Mouse (Mus musculus): ENCODE results near the gene Defb43. TPM values are rescaled to one million over a fixed set of nuclear protein-coding genes. Genes with fewer than 3 reads are reported as not detected.
A peak's percentile ranks its signal among the peaks of the same experiment; 100 is the strongest.

The Defb43 gene
- polyA plus RNA-seq, 1 experiment from 2014 or later = not detected

DNA sequence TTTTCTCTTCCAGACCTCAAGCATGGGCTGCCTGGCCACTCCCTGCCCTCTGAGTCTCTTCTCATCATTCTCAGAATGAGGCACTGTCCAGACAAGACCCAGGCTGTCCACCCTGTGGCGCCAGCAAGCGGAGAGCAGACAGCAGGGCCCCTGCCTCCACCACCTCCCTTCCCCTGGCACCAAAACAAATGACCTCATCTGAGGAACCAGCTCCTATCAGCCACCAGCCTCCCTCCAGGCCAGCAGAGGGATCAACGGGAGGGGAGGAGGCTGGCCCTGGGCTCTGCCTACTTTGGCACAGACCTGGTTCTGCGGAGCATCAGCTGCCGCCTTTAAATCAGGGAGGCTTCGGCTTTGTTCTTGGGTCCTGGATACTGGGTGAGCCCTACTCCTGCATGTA, 43.2 kb downstream of the Defb43 start:
- Histone ChIP-seq H3K9me3 (ENCODE audit: low read length) (no peaks in the 10 kb centered on the region), H3K36me3 (replicated peaks; ENCODE audit: insufficient read depth, low read length) (no peaks in the 10 kb centered on the region), H3K27ac (ENCODE audit: low read depth) (no peak overlapping the region), H3K4me3 (ENCODE audit: low read depth, low read length) (no peak overlapping the region), H3K4me2 (ENCODE audit: low read depth, low read length) (no peak overlapping the region), H3K4me1 (ENCODE audit: insufficient read depth) (no peaks in the 10 kb centered on the region), H3K27me3 (ENCODE audit: insufficient read depth, low read length) (0 out of 2 replicates have a peak, but pooled peaks cover 3% of the 10 kb centered on the region), H3K9ac (replicated peaks) (no peak overlapping the region)
- peak; percentile 82 for ATAC-seq
- peak; percentile 41 for DNase-seq
- TF ChIP-seq CTCF (IDR thresholded peaks at IDR 0.05; ENCODE audit: low read depth) (peak; percentile 34), EP300 (IDR thresholded peaks at IDR 0.05; ENCODE audit: low read depth) (no peak)
- WGBS (ENCODE audit: insufficient replicate concordance) = 38% methylated on average over 6 of the region's 6 CpGs

DNA sequence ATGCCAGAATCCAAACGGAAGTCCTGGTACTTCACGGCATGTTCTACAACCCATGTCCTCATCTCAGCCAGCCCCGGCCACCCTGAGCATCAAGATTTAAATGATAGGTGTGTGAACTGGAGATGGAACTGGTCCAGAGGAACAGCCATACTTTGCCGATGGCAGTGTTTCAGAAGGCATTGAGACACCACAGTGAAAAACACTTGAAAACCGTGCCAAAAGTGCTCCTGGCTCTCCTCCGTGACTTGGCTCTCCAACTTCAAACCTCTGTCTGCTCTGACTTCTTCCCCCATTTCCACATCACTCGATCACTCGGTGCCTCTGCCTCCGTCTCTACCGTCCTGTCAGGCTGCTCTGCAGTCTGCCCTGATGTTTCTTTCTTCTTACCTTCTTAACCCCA, 48.8 kb downstream of the Defb43 start:
- TF ChIP-seq EP300 (IDR thresholded peaks at IDR 0.05; ENCODE audit: low read depth) = no peak
- TF ChIP-seq CTCF (IDR thresholded peaks at IDR 0.05; ENCODE audit: low read depth) = no peak
- no peak for ATAC-seq
- no peak for DNase-seq
- H3K4me3 ChIP-seq (ENCODE audit: low read depth, low read length) = no peak overlapping the region
- no peak overlapping the region for H3K27ac ChIP-seq (ENCODE audit: low read depth)
- no peak overlapping the region for H3K4me2 ChIP-seq (ENCODE audit: low read depth, low read length)
- peaks cover 12% of the 10 kb centered on the region for H3K4me1 ChIP-seq (ENCODE audit: insufficient read depth)
- no peaks in the 10 kb centered on the region for H3K36me3 ChIP-seq (replicated peaks; ENCODE audit: insufficient read depth, low read length)
- H3K9me3 ChIP-seq (ENCODE audit: low read length) = peaks cover 5% of the 10 kb centered on the region; the same call in 1 of the 2 replicates
- 0 out of 2 replicates have a peak, but pooled peaks cover 3% of the 10 kb centered on the region for H3K27me3 ChIP-seq (ENCODE audit: insufficient read depth, low read length)
- no peak overlapping the region for H3K9ac ChIP-seq (replicated peaks)
- 71% methylated on average over 10 of the region's 10 CpGs for WGBS (ENCODE audit: insufficient replicate concordance)

DNA sequence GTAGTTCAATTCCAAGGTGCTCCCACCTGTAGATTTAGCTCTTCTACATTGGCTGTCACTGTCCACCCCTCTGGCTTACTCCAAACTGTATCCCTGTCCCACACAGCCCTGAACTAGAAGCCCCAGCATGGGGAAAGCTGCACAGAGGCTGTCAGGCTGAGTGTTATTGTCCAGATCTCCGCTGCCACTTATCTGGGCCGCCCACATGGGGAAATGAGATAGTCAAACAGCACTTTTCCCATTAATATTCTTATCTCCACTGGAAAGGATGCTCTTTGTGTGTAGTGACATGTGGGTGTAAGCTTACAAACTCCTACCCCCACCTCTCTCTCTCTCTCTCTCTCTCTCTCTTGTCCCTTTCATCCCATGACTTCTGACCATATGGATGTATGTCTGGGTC, 50.6 kb downstream of the Defb43 start:
- H3K27ac ChIP-seq (ENCODE audit: low read depth) = no peak overlapping the region
- peaks cover 12% of the 10 kb centered on the region for H3K4me1 ChIP-seq (ENCODE audit: insufficient read depth)
- H3K27me3 ChIP-seq (ENCODE audit: insufficient read depth, low read length) = 0 out of 2 replicates have a peak, but pooled peaks cover 3% of the 10 kb centered on the region
- no peak overlapping the region for H3K4me3 ChIP-seq (ENCODE audit: low read depth, low read length)
- peaks cover 5% of the 10 kb centered on the region; the same call in 1 of the 2 replicates for H3K9me3 ChIP-seq (ENCODE audit: low read length)
- TF ChIP-seq CTCF (IDR thresholded peaks at IDR 0.05; ENCODE audit: low read depth) (no peak), EP300 (IDR thresholded peaks at IDR 0.05; ENCODE audit: low read depth) (peak; percentile 93)
- no peak overlapping the region for H3K9ac ChIP-seq (replicated peaks)
- 43% methylated on average over 2 of the region's 2 CpGs for WGBS (ENCODE audit: insufficient replicate concordance)
- DNase-seq (peak; percentile 56), ATAC-seq (peak; percentile 83)
- H3K4me2 ChIP-seq (ENCODE audit: low read depth, low read length) = peak overlapping the region; percentile 35
- H3K36me3 ChIP-seq (replicated peaks; ENCODE audit: insufficient read depth, low read length) = no peaks in the 10 kb centered on the region

DNA sequence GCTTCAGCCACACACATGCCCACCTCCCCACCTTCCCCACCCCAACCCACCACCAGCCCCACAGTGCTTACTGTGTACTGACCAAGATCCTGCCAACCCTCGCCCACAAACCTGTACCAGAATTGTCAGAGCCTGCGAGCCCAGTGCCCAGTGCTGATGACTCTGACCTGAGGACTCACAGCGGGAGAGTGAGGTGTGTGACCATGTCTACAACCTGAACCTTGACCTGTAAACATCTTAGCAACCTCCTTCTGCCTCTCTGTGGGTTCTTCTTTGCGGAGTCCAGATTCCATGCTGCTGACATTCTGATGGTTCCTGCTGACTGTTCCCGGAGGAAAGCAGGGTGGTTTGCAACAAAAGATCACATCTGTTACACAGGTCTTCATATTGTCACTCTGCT, 53.8 kb downstream of the Defb43 start:
- no peak for DNase-seq

DNA sequence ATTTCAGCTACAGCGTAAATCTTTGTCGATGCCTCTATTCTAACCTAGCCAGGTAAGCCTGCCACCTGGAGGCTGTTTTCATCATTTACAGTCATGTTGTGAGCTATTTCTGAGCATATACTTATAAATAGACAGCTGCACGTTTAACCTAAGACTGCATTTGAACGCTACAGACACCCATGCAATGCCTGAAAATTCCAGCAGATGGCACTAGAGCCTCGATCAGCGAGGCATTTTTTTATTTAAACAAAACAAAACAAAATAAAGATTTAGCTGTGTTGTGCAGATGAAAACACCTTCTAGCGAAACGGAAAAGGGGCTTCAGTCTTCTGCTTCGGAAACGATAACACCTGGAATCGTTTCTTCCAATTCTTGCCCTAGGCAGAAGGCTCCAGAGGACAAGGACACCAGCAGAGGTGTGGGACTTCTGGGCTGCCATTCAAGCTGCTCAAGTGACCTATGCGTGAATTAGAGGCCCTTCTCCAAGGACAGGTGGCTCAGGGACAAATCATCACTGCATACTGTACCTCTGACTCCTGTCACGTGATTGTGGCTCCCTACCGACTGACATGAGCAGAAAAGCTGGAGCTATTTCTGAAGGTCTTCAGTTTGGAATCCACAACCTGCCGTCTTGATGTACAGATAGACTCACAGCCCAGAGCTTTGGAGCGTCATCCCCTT, 55.2 kb downstream of the Defb43 start:
- peaks cover 5% of the 10 kb centered on the region; the same call in 1 of the 2 replicates for H3K9me3 ChIP-seq (ENCODE audit: low read length)
- H3K9ac ChIP-seq (replicated peaks) = no peak overlapping the region
- peaks cover 8% of the 10 kb centered on the region for H3K4me1 ChIP-seq (ENCODE audit: insufficient read depth)
- H3K4me3 ChIP-seq (ENCODE audit: low read depth, low read length) = no peak overlapping the region
- H3K36me3 ChIP-seq (replicated peaks; ENCODE audit: insufficient read depth, low read length) = no peaks in the 10 kb centered on the region
- no peak overlapping the region for H3K4me2 ChIP-seq (ENCODE audit: low read depth, low read length)
- 24% methylated on average over 16 of the region's 16 CpGs for WGBS (ENCODE audit: insufficient replicate concordance)
- no peak overlapping the region for H3K27ac ChIP-seq (ENCODE audit: low read depth)
- no peaks in the 10 kb centered on the region for H3K27me3 ChIP-seq (ENCODE audit: insufficient read depth, low read length)
- TF ChIP-seq EP300 (IDR thresholded peaks at IDR 0.05; ENCODE audit: low read depth) (no peak), CTCF (IDR thresholded peaks at IDR 0.05; ENCODE audit: low read depth) (peak; percentile 96)
- ATAC-seq (peak; percentile 32; the same call in 1 of the 2 replicates), DNase-seq (peak; percentile 84)

More for the DNA sequence above, 53.8 kb downstream of the Defb43 start:
- Histone ChIP-seq H3K4me1 (ENCODE audit: insufficient read depth) (peaks cover 18% of the 10 kb centered on the region), H3K36me3 (replicated peaks; ENCODE audit: insufficient read depth, low read length) (no peaks in the 10 kb centered on the region), H3K4me2 (ENCODE audit: low read depth, low read length) (no peak overlapping the region), H3K9ac (replicated peaks) (no peak overlapping the region), H3K27me3 (ENCODE audit: insufficient read depth, low read length) (no peaks in the 10 kb centered on the region), H3K27ac (ENCODE audit: low read depth) (no peak overlapping the region), H3K9me3 (ENCODE audit: low read length) (peaks cover 5% of the 10 kb centered on the region; the same call in 1 of the 2 replicates), H3K4me3 (ENCODE audit: low read depth, low read length) (no peak overlapping the region)
- 78% methylated on average over 5 of the region's 5 CpGs for WGBS (ENCODE audit: insufficient replicate concordance)
- no peak for ATAC-seq
- TF ChIP-seq EP300 (IDR thresholded peaks at IDR 0.05; ENCODE audit: low read depth) = no peak

Other genes with a start within 250 kb of the Defb43 start
- gene Wdfy2, start 174.1 kb upstream of the Defb43 start, polyA plus RNA-seq (2015; fragmentation: Nextera tagmentation; extraction: Ambion mirVana) = 1.7 and 2.0 TPM in 2 replicates
- gene Defb48, start 27.3 kb upstream of the Defb43 start, polyA plus RNA-seq (2015; fragmentation: Nextera tagmentation; extraction: Ambion mirVana) = not detected in 2 replicates
- not detected in 2 replicates for gene Defb47, start 13.7 kb upstream of the Defb43 start, polyA plus RNA-seq (2015; fragmentation: Nextera tagmentation; extraction: Ambion mirVana)
- not detected in 2 replicates for gene Defb42, start 35.2 kb downstream of the Defb43 start, polyA plus RNA-seq (2015; fragmentation: Nextera tagmentation; extraction: Ambion mirVana)
- not detected in 2 replicates for gene Defb30, start 38.2 kb downstream of the Defb43 start, polyA plus RNA-seq (2015; fragmentation: Nextera tagmentation; extraction: Ambion mirVana)

All from liver, postnatal 0 days (tissue).